Mouse (Mus musculus): ENCODE data around the gene Golph3l. TPM values are rescaled to one million over a fixed set of nuclear protein-coding genes. Genes with fewer than 3 reads are reported as not detected.
A peak's percentile ranks its signal among the peaks of the same experiment; 100 is the strongest.
"Not testable (repeated sequence)": the region's sequence is repeated elsewhere in the genome, so short reads cannot be mapped to it uniquely, and the experiment has no call there.

Gene Golph3l
- polyA plus RNA-seq, 1 experiment from 2014 or later = 26.9 TPM

DNA sequence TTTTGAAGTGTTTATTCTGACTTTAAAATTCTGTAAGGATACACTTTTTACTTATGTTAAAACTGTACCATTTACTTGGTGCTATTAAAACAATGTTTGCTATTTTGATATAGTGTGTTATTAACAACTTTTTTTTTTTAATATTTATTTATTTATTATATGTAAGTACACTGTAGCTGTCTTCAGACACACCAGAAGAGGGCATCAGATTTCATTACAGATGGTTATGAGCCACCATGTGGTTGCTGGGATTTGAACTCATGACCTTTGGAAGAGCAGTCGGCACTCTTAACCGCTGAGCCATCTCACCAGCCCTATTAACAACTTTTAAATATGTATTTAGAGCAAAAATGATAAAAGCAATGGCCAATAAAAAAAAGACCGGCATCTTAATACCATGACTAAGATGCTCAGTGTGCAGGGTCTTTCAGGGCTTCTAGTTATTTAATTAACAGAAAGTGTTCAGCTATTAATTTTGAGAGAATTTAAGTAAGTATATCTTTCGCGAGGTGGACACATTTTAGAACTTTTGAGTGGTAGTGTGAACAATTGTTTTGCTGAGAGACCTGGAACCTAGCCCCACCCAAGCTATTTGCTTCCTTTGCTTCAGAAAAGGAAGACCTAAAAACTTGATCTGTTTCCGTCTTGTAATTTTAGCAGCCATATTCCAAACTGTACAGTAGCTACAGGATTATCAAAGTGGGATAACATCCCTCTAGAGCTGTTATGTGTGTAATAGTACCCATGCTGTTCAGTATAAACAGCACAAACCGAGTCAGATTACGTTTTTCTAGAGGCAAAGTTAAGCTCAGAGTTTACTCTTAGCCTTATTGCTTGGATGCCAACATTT, 755 bp upstream of the Golph3l start:
- H3K9ac ChIP-seq = no peak overlapping the region
- H3K27me3 ChIP-seq = no peaks in the 10 kb centered on the region
- H3K4me3 ChIP-seq (replicated peaks) = peak overlapping the region; percentile 60
- peaks cover 9% of the 10 kb centered on the region for H3K36me3 ChIP-seq
- ATAC-seq (ENCODE audit: insufficient number of reproducible peaks, low FRiP score, low TSS enrichment, low read depth) = no peak
- peak overlapping the region; percentile 70 for H3K4me2 ChIP-seq (replicated peaks)
- H3K9me3 ChIP-seq (replicated peaks) = no peaks in the 10 kb centered on the region
- 53% methylated on average over 8 of the region's 8 CpGs for whole genome bisulfite sequencing
- no peak overlapping the region for H3K27ac ChIP-seq (replicated peaks)
- H3K4me1 ChIP-seq = peaks cover 7% of the 10 kb centered on the region; the same call in 1 of the 2 replicates

DNA sequence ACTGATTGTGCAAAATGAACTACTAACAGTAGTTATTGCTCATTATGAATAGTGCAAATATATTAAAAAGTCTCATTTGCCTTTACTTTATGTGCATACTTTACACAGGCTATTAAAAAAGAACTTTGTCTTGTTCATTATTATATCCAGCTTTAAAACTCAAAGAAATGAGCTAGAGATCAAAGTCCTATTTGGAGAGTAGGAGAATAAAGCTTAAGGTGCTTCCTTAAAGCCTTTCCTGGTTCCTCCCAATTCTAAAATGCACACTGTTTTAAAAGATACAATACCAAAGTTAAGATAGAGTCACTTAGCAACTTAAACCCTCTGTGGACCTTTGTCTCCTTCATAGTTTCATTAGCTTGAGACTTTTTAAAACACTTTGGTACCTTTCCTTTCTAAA, 10.0 kb downstream of the Golph3l start:
- ATAC-seq (ENCODE audit: insufficient number of reproducible peaks, low FRiP score, low TSS enrichment, low read depth) = no peak
- Histone ChIP-seq H3K27ac (replicated peaks) (no peak overlapping the region), H3K4me1 (no peaks in the 10 kb centered on the region), H3K4me2 (replicated peaks) (no peak overlapping the region), H3K27me3 (no peaks in the 10 kb centered on the region), H3K9ac (no peak overlapping the region), H3K36me3 (peaks cover 18% of the 10 kb centered on the region), H3K4me3 (replicated peaks) (no peak overlapping the region), H3K9me3 (replicated peaks) (no peaks in the 10 kb centered on the region)

DNA sequence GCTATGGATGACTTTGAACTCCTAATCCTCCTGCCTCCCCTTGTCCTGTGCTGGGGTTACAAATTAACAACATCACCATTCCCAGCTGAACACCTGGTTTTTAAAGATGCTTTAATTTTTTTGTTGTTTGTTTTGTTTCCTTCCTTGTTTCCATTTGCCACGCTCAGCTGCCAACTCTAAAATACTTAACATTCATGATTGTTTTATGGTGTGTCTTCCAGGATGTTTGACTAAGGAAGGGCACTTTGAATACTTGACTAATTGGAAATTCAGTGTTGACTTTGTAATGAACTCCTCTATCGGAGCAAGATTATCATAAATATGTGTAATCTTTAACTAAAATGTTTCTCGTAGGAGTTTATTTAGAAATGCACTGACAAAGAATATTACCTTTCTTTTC, 12.6 kb downstream of the Golph3l start:
- H3K4me2 ChIP-seq (replicated peaks) = no peak overlapping the region
- no peaks in the 10 kb centered on the region for H3K9me3 ChIP-seq (replicated peaks)
- H3K27ac ChIP-seq (replicated peaks) = no peak overlapping the region
- 79% methylated on average over 3 of the region's 3 CpGs for WGBS
- no peaks in the 10 kb centered on the region for H3K4me1 ChIP-seq
- no peaks in the 10 kb centered on the region for H3K27me3 ChIP-seq
- no peak overlapping the region for H3K9ac ChIP-seq
- H3K36me3 ChIP-seq = peaks cover 22% of the 10 kb centered on the region
- no peak for ATAC-seq (ENCODE audit: insufficient number of reproducible peaks, low FRiP score, low TSS enrichment, low read depth)
- H3K4me3 ChIP-seq (replicated peaks) = no peak overlapping the region

DNA sequence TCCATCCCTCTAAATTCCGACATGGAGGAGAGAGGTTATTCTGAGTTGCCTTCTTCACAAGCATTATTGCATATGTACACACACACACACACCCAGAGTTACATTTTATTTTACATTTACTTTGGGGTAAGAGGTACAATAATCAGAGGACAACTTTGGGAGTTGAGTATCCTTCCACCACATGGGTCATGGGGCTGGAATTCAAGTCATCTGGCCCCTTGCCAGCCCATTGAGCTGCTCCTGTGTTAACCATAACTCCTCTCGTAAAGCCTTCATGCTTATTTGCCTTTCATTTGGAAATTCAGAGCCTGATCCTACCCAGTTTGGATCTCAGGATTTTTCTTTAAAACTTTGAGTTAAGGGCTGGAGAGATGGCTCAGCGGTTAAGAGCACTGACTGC, 17.4 kb downstream of the Golph3l start:
- WGBS = 83% methylated on average over 3 of the region's 3 CpGs
- Histone ChIP-seq H3K4me1 (no peaks in the 10 kb centered on the region), H3K4me3 (replicated peaks) (no peak overlapping the region), H3K27me3 (no peaks in the 10 kb centered on the region), H3K36me3 (peaks cover 46% of the 10 kb centered on the region), H3K27ac (replicated peaks) (no peak overlapping the region), H3K9ac (no peak overlapping the region), H3K9me3 (replicated peaks) (no peaks in the 10 kb centered on the region), H3K4me2 (replicated peaks) (no peak overlapping the region)
- no peak for ATAC-seq (ENCODE audit: insufficient number of reproducible peaks, low FRiP score, low TSS enrichment, low read depth)

DNA sequence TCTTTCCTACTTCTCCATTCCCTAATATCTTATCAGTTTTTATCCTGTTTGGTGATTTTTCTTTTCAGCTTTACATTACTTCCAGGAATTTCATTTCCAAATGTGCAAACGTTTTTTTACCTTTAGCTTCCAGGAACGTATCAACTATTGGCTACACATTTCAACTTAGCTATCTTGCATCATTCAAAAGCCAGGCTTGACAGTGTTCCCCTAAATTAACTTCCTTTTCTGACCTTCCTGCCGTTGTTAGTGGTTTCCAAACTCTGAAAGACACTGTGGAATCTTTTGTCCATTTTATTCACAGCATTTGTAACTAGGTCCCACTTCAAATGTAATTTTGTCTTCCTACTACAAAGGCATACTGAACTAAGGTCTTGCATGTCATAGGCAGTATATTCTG, 20.5 kb downstream of the Golph3l start:
- Histone ChIP-seq H3K9me3 (replicated peaks) (no peaks in the 10 kb centered on the region), H3K4me3 (replicated peaks) (no peak overlapping the region), H3K4me2 (replicated peaks) (no peak overlapping the region), H3K4me1 (no peaks in the 10 kb centered on the region), H3K9ac (no peak overlapping the region), H3K36me3 (peaks cover 46% of the 10 kb centered on the region), H3K27ac (replicated peaks) (no peak overlapping the region), H3K27me3 (no peaks in the 10 kb centered on the region)
- no peak for ATAC-seq (ENCODE audit: insufficient number of reproducible peaks, low FRiP score, low TSS enrichment, low read depth)
- 71% methylated on average over 3 of the region's 3 CpGs for WGBS

DNA sequence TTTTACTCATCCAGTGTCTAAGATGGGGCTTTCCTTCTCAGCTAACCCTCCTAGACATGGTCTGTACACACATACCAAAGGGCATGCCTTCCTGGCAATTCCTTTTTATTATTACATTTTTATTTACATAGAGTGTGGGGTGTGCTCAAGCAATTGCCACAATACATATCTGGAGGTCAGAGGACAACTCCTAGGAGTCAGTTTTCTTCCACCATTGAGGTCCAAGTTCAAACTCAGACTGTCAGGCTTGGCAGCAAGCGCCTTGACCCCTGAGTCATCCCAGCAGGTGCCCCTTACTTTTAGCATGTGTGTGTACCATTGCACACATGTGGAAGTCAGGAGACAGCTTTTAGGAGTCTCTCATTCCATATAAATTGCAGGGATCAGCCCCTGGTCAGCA, 25.3 kb downstream of the Golph3l start:
- no peak for ATAC-seq (ENCODE audit: insufficient number of reproducible peaks, low FRiP score, low TSS enrichment, low read depth)
- Histone ChIP-seq H3K4me3 (replicated peaks) (no peak overlapping the region), H3K27me3 (no peaks in the 10 kb centered on the region), H3K27ac (replicated peaks) (no peak overlapping the region), H3K9ac (no peak overlapping the region), H3K9me3 (replicated peaks) (no peaks in the 10 kb centered on the region), H3K36me3 (peaks cover 50% of the 10 kb centered on the region), H3K4me2 (replicated peaks) (no peak overlapping the region), H3K4me1 (no peaks in the 10 kb centered on the region)
- WGBS = 95% methylated on average over 1 of the region's 1 CpGs

DNA sequence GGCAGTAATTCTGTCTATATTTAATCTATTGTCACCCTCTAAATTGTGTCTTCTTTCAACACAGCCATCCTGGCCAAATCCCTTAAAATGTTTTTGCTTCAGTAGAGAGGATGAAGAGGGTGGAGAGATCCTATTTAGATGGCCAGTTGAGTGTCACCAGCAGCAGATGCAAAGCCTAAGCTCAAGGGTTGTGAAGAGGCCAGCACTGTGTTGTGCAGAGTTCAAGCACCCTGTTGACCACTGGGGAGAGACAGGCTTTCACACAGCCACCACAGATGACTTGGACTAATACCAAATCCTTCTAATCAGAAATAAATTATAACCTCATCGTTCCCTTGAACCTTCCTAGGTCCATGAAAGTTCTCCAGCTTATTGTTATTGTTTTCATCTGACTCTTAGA, 29.8 kb downstream of the Golph3l start:
- Histone ChIP-seq H3K4me1 (0 out of 2 replicates have a peak, but pooled peaks cover under 1% of the 10 kb centered on the region), H3K9ac (no peak overlapping the region), H3K36me3 (peaks cover 44% of the 10 kb centered on the region), H3K27ac (replicated peaks) (no peak overlapping the region), H3K9me3 (replicated peaks) (no peaks in the 10 kb centered on the region), H3K4me3 (replicated peaks) (no peak overlapping the region), H3K27me3 (no peaks in the 10 kb centered on the region), H3K4me2 (replicated peaks) (no peak overlapping the region)
- 49% methylated on average over 1 of the region's 1 CpGs for WGBS
- no peak for ATAC-seq (ENCODE audit: insufficient number of reproducible peaks, low FRiP score, low TSS enrichment, low read depth)

DNA sequence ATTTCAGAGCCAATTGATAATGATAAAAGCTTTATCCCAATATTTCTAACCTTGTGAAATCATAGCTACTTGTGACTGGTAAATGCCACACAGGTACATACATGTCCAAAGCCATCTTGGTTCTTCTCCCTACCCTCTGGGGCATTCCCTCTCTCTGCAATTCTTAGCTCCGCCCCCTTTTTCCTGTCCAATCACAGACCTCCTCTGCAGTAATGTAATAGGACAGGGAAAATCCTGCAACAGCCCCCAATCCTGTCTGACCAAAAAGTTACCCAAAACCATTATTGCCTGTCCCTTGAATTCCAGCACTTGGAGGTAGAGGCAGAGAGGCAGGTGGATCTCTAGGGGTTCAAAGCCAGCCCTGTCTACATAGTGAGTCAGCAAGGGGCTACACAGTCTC, 32.5 kb downstream of the Golph3l start:
- Histone ChIP-seq H3K27ac (replicated peaks) (no peak overlapping the region), H3K36me3 (peaks cover 35% of the 10 kb centered on the region), H3K9ac (no peak overlapping the region), H3K4me3 (replicated peaks) (no peak overlapping the region), H3K9me3 (replicated peaks) (no peaks in the 10 kb centered on the region), H3K4me1 (peaks cover 12% of the 10 kb centered on the region), H3K4me2 (replicated peaks) (no peak overlapping the region), H3K27me3 (no peaks in the 10 kb centered on the region)
- 89% methylated on average over 1 of the region's 1 CpGs for WGBS
- ATAC-seq (ENCODE audit: insufficient number of reproducible peaks, low FRiP score, low TSS enrichment, low read depth) = no peak

DNA sequence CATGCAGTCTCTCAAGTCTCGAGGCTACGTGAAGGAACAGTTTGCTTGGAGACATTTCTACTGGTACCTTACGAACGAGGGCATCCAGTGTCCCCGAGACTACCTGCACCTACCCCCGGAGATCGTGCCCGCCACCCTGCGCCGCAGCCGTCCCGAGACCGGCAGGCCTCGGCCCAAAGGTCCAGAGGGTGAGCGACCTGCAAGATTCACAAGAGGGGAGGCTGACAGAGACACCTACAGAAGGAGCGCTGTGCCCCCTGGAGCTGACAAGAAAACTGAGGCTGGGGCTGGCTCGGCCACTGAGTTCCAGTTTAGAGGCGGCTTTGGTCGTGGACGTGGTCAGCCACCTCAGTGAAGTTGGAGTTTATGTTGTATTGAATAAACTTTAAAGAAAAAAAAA, 33.7 kb downstream of the Golph3l start:
- 96% methylated on average over 20 of the region's 20 CpGs for WGBS
- H3K27ac ChIP-seq (replicated peaks); H3K4me2 ChIP-seq (replicated peaks); H3K4me3 ChIP-seq (replicated peaks); H3K9me3 ChIP-seq (replicated peaks); H3K9ac ChIP-seq; ATAC-seq (ENCODE audit: insufficient number of reproducible peaks, low FRiP score, low TSS enrichment, low read depth); H3K27me3 ChIP-seq: not testable (repeated sequence)
- peaks cover 13% of the 10 kb centered on the region for H3K4me1 ChIP-seq
- H3K36me3 ChIP-seq = peaks cover 32% of the 10 kb centered on the region

DNA sequence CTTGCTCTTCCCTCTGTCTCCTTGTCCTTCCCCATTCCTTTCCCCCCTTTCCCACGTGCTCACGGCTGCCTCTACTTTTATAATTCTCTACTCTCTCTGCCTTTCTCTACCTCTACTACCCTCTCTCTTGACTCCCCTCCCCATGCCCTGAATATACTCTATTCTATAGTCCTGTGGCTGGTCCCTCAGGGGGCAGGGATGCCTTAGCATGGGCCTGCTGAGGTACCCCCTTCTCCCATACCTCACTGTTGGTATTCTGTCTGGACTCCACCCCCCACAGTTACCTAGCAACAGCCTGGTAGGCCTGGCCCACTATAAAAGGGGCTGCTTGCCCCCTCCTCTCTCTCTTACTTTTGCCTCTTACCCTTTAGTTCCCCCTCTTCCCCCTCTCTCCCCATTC, 34.8 kb downstream of the Golph3l start:
- Histone ChIP-seq H3K4me2 (replicated peaks) (no peak overlapping the region), H3K27me3 (no peaks in the 10 kb centered on the region), H3K4me1 (peaks cover 13% of the 10 kb centered on the region), H3K9me3 (replicated peaks) (no peaks in the 10 kb centered on the region), H3K36me3 (peaks cover 33% of the 10 kb centered on the region), H3K4me3 (replicated peaks) (no peak overlapping the region), H3K27ac (replicated peaks) (peak overlapping the region; percentile 39; the same call in 1 of the 2 replicates), H3K9ac (no peak overlapping the region)
- ATAC-seq (ENCODE audit: insufficient number of reproducible peaks, low FRiP score, low TSS enrichment, low read depth) = no peak
- 58% methylated on average over 2 of the region's 2 CpGs for WGBS

DNA sequence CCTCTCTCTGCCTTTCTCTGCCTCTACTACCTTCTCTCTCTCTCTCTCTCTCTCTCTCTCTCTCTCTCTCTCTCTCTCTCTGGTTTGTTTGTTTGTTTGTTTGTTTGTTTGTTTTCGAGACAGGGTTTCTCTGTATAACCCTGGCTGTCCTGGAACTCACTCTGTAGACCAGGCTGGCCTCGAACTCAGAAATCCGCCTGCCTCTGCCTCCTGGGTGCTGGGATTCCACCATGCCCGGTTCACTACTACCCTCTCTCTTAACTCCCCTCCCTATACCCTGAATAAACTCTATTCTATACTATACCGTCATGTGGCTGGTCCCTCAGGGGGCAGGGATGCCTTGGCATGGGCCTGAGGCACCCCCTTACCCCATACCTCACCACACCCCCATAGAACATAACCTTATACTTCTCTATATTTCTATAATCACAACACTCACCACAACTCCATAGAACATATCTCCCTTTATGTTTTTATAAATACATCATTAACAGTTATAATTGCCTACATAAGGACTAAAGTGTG, 35.3 kb downstream of the Golph3l start:
- H3K27me3 ChIP-seq; ATAC-seq (ENCODE audit: insufficient number of reproducible peaks, low FRiP score, low TSS enrichment, low read depth); H3K9me3 ChIP-seq (replicated peaks); H3K9ac ChIP-seq: not testable (repeated sequence)
- peak overlapping the region; percentile 55 for H3K4me2 ChIP-seq (replicated peaks)
- H3K36me3 ChIP-seq = peaks cover 34% of the 10 kb centered on the region
- H3K4me1 ChIP-seq = peaks cover 13% of the 10 kb centered on the region
- WGBS = 69% methylated on average over 5 of the region's 5 CpGs
- peak overlapping the region; percentile 73 for H3K4me3 ChIP-seq (replicated peaks)
- H3K27ac ChIP-seq (replicated peaks) = peak overlapping the region; percentile 91

Data from embryonic facial prominence, embryonic 15.5 days (tissue).